Mouse (Mus musculus) ovary, adult 18-20 months (tissue): Measurements from ENCODE around the gene Kcnn3.
A peak's percentile ranks its signal among the peaks of the same experiment; 100 is the strongest.

ENCODE experiments used
- DNase-seq: peaks from one replicate; pipeline ENCODE4 v3.0.0; 2022; ENCODE audit warnings: low spot score, mixed read lengths

Gene Kcnn3

GRCm38 (mm10) chr3:89616861-89617260 is 96.9 kb downstream of the Kcnn3 start:
- DNase-seq: no peak

- no peak for DNase-seq
Measured at GRCm38 (mm10) chr3:89617360-89617759, 97.4 kb downstream of the Kcnn3 start.

- no peak for DNase-seq
Measured at GRCm38 (mm10) chr3:89622825-89623224, 102.9 kb downstream of the Kcnn3 start.

GRCm38 (mm10) chr3:89623531-89623930 is 103.6 kb downstream of the Kcnn3 start:
- no peak for DNase-seq

- no peak for DNase-seq
Measured at GRCm38 (mm10) chr3:89624001-89624400, 104.0 kb downstream of the Kcnn3 start.

GRCm38 (mm10) chr3:89624814-89625445 is 105.0 kb downstream of the Kcnn3 start:
- no peak for DNase-seq

- no peak for DNase-seq
Measured at GRCm38 (mm10) chr3:89626556-89626955, 106.6 kb downstream of the Kcnn3 start.

- DNase-seq: no peak
Measured at GRCm38 (mm10) chr3:89629811-89630210, 109.8 kb downstream of the Kcnn3 start.

- no peak for DNase-seq
Measured at GRCm38 (mm10) chr3:89631750-89632149, 111.8 kb downstream of the Kcnn3 start.

- no peak for DNase-seq
Measured at GRCm38 (mm10) chr3:89633531-89633930, 113.6 kb downstream of the Kcnn3 start.

GRCm38 (mm10) chr3:89633941-89634340 is 114.0 kb downstream of the Kcnn3 start:
- no peak for DNase-seq

- no peak for DNase-seq
Measured at GRCm38 (mm10) chr3:89640804-89641203, 120.8 kb downstream of the Kcnn3 start.

GRCm38 (mm10) chr3:89643391-89643790 is 123.4 kb downstream of the Kcnn3 start:
- no peak for DNase-seq

GRCm38 (mm10) chr3:89646813-89647255 is 126.9 kb downstream of the Kcnn3 start:
- DNase-seq: peak; percentile 77

GRCm38 (mm10) chr3:89647268-89647874 is 127.4 kb downstream of the Kcnn3 start:
- no peak for DNase-seq

GRCm38 (mm10) chr3:89649890-89650289 is 129.9 kb downstream of the Kcnn3 start:
- DNase-seq: no peak

GRCm38 (mm10) chr3:89653231-89653954 is 133.4 kb downstream of the Kcnn3 start:
- DNase-seq: no peak

- no peak for DNase-seq
Measured at GRCm38 (mm10) chr3:89657092-89657491, 137.1 kb downstream of the Kcnn3 start.

GRCm38 (mm10) chr3:89658457-89658856 is 138.5 kb downstream of the Kcnn3 start:
- DNase-seq: no peak

GRCm38 (mm10) chr3:89659938-89660620 is 140.1 kb downstream of the Kcnn3 start:
- no peak for DNase-seq

GRCm38 (mm10) chr3:89664808-89665207 is 144.8 kb downstream of the Kcnn3 start:
- no peak for DNase-seq

- DNase-seq: no peak
Measured at GRCm38 (mm10) chr3:89667131-89667530, 147.2 kb downstream of the Kcnn3 start.

GRCm38 (mm10) chr3:89671334-89671733 is 151.4 kb downstream of the Kcnn3 start:
- DNase-seq: no peak
